Mouse (Mus musculus): ENCODE data around the gene Mrpl14.

The Mrpl14 gene

DNA sequence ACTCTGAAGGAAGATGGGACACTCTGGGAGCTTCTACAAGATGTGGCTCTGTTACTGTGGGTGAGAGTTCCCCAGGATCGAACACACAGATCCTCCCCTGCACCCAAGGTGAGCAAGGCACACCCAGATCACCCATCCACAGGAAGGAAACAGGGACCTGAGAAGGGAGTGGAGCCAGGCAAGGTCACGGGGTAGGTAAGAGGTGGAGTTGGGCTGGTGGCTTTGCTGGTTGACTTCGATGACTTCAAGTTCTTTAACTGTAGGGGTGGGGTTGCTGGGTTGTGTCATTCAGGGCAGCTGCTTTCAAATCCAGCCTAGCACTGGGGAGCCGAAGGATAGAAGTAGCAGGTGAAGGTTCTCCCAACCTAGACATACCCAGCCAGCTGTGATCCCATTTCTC is 3.3 kb upstream of the Mrpl14 start:
- in situ Hi-C loops (cut with MboI; ENCODE audit: low pct_unique_long_range_greater_than_20kb in 1 of 2, low sequenced_read_pairs in 2 of 2, unreplicated experiment in 1 of 2), result no loop called here

DNA sequence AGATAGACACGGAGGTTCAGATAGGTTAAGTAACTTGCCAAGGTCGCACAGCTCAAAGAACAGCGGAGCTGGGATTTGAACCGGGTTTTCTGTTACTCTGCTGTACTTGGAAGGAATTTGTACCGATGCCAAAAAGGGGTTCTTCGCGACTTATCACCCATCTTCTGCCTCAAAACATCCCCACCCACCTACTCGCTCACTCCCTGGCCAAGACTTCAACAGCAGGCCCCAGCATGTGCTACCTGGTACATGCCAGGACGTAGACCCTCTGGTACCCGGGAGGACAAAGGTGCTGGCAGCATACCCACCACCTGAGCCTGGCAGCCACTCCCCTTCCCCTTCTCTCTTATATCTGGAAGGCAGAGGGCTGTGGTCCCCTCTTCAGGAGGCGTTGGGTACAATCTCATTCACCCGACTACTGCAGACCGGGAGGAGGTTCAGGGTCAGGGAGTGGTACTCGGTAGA is 1.4 kb upstream of the Mrpl14 start:
- in situ Hi-C loops (cut with MboI; ENCODE audit: low pct_unique_long_range_greater_than_20kb in 1 of 2, low sequenced_read_pairs in 2 of 2, unreplicated experiment in 1 of 2), result no loop called here

DNA sequence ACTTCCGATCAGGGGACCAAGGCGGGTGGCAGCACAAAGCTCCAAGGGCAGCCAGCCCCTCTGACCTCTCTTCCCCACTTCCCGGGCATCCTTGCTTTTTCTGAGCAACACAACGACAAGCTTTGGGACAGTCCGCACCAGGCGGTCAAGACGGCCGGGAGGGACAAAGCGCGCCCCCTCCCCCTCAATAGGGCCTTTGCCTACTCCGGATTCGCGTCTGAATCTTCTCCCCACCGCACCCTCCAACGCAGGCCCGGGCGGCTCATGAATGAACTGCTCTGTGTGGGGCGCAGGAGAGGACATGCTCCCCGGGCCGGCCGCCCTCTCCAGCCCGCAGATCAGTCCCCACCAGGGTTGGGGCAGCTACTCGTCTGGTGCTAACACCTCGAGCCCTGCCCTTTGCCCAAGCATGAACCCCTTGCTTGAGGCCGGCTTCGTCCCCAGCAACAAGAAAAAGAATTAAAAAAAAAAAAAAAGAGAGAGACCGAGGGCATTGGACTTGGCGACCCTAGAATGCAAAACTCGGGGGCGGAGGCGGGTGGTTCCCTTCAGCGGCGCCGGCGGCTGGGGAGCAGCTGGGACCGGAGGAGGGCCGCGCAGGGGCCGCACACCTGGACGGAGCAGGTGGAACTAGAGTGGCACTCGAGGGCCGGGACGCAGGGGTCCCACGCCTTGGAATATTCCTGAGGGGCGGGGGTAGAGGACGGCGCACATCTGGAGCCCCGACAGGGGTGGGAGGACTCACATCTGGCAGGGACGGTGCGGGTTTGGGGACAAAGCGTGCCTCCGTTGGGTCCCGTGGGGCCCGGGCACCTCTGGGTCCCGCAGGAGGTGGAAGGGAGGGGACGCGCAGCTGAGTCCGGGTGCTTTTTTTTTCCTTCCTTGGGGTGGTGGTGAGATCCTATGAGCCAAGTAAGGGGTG is 690 bp upstream of the Mrpl14 start:
- in situ Hi-C loops (cut with MboI; ENCODE audit: low pct_unique_long_range_greater_than_20kb in 1 of 2, low sequenced_read_pairs in 2 of 2, unreplicated experiment in 1 of 2), result no loop called here

DNA sequence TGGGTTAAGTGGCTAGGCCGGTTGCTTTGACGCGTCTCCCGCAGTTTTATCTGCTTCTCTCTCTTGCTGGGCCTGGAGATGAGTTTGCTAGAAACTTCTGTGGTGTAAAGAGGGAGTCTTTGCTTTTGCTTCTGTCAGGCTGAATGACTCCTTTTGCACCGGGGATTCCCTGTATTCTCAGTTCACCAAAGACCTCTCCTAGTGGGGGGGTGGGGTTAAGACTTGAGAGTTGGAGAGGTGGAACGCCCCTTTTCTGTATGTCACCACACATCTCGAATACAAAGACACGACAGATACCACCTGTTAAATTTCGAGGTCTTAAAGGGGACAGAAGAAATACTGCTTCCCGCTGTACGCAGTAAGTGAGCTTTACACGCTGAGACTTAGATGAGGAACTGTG is 594 bp downstream of the Mrpl14 start, which contains the start of gene Tmem63b:
Tmem63b (minus strand) TSS at position 190 of the 400 bp plus-strand sequence.
- in situ Hi-C loops (cut with MboI; ENCODE audit: low pct_unique_long_range_greater_than_20kb in 1 of 2, low sequenced_read_pairs in 2 of 2, unreplicated experiment in 1 of 2), result no loop called here

DNA sequence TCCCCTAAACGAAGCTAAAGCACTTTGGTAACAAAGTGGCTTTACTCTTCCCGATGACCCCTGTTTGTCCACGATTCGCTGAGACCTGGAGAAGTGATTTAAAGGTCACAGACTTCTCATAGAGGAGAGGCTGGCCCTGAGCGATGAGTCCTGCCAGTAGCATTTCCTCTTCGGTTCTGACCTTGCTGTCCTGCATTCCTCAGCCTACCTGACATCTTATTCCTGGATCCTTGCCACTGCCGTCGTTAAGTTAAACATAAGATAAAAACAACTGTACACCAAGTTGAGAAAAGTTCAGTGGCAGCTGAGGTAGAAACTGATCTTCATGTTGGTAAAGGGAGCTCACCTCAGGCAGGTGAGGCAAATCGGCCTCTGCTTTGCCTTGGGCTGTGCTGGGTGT is 3.0 kb downstream of the Mrpl14 start:
- in situ Hi-C loops (cut with MboI; ENCODE audit: low pct_unique_long_range_greater_than_20kb in 1 of 2, low sequenced_read_pairs in 2 of 2, unreplicated experiment in 1 of 2), result no loop called here

DNA sequence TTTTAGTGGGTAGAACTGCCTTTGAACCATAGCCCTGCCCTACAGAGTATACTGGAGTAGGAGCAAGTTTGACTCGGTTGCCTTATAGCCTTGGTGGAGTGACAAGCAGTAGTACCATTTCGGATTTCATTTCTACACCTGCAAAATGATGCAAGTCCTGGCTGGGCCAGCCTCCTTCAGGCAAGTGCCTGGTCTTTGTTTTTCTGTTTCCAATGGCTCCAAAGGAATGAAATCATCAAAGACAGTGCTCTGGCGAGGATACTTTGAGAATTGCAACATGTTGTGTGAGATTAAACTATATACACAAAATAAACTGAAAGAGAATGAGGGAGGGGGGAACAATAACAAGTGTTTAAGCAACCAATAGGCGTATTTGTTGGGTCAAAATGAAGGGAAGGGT is 3.9 kb downstream of the Mrpl14 start:
- in situ Hi-C loops (cut with MboI; ENCODE audit: low pct_unique_long_range_greater_than_20kb in 1 of 2, low sequenced_read_pairs in 2 of 2, unreplicated experiment in 1 of 2), result no loop called here

DNA sequence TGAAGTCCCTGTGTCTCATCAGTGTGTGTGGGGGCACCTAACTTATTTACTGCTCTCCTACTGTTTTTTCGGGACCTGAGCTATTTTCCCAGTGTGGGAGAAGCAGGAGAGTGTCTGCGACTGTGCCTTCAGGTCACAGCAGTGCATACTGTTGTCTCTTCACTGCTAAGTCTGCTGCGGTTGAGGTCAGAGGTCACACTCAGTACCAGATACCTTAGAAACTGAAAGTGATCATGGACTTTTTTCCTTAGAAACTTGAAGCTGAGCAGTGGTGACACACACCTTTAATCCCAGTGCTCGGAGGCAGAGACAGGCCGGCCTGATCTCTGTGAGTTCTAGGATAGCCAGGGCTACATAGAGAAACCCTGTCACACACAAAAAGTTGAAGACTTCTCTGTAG is 6.0 kb downstream of the Mrpl14 start:
- in situ Hi-C loops (cut with MboI; ENCODE audit: low pct_unique_long_range_greater_than_20kb in 1 of 2, low sequenced_read_pairs in 2 of 2, unreplicated experiment in 1 of 2), result no loop called here

DNA sequence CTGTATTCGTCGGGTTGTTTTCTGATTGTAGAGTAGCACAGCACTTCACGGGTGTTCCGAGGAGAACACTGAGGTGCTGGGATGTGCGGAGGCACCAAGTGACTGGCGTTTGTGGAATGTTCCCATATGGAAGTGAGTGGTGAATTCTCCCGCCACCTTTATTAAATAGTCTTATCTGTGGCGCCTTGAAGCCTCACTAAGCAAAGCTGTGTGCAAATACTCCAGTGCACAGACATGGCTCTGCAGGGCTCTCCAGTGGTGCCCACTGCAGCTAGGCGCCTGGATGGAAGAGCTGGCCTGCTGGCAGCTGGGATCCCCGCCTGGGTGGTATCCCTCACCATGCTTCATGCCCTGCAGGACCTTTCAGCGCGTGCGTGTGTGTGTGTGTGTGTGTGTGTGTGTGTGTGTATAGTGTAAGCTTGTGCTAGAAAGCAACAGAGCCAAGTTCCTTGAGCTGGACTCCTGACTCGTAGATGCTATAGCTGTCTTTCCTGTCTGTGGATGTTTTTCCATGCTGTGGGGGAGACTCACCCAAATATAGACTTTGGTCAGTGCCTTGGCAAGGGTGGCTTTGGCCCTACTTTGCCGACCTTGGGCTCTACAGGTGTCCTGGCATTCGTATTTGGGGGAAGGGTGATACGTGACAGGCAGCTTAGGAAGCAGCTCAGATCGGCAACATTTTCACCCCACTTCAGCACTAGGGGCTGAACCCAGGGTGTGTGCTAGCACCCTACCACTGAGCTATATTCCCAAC is 7.9 kb downstream of the Mrpl14 start:
- in situ Hi-C loops (cut with MboI; ENCODE audit: low pct_unique_long_range_greater_than_20kb in 1 of 2, low sequenced_read_pairs in 2 of 2, unreplicated experiment in 1 of 2), result no loop called here

DNA sequence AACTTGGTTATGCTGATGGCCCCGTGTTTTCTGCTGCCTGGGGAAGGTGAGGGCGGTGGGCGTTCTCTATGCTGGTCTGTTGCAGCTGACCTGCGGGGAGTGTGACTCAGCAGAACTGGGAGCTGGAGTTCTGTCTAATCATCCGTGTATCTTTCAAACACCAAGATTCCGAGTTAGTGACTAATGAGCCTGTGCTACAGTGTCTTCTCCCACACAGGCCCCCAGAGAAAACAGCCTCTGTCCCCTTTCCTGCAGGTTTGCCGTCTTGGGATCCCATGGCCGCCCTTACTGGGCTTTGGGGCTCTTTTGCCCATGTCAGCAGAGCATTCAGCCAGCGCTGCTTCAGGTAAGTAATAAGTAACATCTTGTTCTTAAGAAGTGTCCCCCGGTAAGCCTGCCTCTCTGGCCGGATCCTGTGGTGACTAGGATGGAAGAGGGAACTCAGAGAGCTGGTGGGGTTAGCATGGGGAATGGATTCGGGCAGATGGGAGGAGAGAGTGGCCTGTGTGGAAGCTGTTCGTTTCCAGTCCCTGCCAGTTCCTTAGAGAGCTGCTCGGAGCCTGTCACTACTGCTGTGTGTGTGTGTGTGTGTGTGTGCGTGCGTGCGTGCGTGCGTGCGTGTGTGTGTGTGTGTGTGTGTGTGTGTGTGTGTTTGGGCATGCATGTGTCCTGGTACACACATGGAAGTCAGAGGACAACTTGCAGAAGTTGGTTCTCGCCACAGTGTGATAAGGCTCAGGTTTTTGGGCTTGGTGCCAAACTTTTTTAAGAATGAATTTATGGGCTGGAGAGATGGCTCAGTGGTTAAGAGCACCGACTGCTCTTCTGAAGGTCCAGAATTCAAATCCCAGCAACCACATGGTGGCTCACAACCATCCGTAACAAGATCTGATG is 9.4 kb downstream of the Mrpl14 start:
- in situ Hi-C loops (cut with MboI; ENCODE audit: low pct_unique_long_range_greater_than_20kb in 1 of 2, low sequenced_read_pairs in 2 of 2, unreplicated experiment in 1 of 2), result no loop called here

DNA sequence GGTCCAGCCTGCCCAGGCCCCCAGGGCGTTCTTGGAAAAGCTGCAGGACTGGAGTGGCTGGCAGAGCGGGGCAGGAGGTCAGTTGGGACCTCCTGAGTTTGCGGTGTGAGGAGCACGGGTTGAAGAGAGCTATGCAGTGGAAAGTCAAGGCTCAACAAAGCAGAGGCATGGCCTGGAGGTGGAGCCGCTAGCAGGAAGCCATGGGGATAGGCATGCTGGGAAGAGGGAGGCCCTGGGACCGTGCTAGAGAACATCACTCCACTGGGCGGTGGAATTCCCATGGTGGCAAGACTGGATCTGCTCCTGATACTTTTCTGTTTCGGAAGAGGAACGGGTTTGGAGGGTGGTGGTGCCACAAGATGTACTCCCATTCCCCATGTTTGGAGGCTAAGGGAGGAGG is 10.9 kb downstream of the Mrpl14 start:
- in situ Hi-C loops (cut with MboI; ENCODE audit: low pct_unique_long_range_greater_than_20kb in 1 of 2, low sequenced_read_pairs in 2 of 2, unreplicated experiment in 1 of 2), result no loop called here

DNA sequence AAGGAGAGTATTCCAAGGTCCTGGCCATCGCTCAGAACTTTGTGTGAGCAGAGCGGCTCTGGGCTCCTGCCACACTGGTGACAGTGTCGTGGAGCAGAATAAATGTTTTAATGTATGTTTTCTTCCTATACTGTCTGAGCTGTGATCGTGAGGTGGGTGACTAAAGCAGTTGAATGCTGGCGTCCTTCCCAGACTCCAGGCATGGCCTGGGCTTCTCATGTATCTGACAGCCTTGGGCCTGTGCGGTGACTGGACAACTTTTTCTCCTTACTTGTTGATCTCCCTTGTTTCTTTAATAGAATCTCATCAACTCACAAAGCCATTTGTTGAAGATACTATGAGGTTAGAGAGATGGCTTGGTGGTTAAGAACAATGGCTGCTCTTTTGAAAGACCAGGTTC is 12.2 kb downstream of the Mrpl14 start:
- in situ Hi-C loops (cut with MboI; ENCODE audit: low pct_unique_long_range_greater_than_20kb in 1 of 2, low sequenced_read_pairs in 2 of 2, unreplicated experiment in 1 of 2), result no loop called here

DNA sequence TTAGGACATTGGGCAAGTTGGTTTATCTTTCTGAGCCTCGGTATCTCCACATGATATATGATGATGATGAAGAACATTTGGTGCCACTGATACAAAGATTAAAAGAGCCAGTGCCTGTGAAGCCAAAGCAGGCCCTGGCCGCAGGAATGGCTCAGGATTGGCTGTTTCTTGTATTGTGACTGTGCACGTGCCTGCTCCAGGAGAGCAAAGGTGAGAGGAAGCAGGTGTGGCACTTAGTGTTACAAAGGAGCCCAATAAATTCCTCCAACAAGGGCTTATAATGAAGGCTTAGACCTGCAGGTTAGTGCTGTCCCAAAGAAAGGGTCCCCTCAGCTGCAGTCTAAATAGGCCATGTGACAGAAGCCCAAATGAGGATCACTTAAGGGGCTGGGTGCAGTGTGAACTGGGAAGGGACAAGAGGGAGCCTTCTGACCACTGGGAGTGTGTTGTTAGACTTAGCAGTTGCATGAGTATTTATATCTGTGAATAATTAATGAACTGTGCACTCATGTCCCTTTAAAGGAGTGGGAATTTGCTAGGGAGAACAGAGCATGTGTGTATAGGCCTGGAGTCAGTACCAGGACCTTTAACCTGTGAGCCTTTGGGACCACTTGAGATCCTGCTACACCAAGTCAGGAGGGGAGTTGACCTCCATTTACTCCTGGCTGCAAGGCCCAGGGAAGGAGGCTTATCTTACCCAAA is 13.1 kb downstream of the Mrpl14 start:
- in situ Hi-C loops (cut with MboI; ENCODE audit: low pct_unique_long_range_greater_than_20kb in 1 of 2, low sequenced_read_pairs in 2 of 2, unreplicated experiment in 1 of 2), result no loop called here

DNA sequence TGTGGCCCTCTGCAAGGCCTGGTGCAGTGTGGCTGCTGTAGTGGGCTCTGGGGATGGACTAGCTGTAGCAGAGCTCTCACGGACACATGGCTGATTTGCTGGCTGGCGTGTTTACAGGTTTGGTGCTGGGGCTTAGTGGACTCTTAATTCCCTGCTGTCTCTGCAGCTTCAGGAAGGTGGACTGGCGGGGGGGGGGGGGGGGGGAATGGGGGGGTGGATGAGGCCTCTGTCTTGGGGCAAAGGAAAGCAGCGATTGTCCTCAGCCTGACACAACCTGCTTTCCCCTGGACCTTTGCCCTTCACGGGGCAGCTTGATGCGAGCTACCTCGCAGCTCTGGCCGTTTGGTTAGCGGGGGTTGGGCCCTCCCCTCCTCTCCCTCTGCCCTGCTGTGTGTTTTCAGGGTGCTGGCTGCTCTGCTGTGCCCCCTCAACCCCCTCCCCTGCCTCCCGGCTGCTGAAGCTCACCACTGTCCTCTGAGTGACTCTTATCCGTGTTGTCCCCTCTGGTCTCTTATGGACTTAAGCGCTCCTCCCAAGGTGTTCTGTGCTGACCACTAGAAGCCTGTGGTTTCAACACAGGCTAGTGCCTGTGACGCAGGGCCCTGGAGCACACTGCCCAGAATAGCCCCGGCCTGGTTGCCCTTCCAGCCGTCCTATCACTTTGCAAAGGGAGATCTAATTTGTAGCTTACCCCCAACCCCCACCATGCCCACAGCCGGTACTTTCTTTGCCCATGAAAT is 14.5 kb downstream of the Mrpl14 start:
- in situ Hi-C loops (cut with MboI; ENCODE audit: low pct_unique_long_range_greater_than_20kb in 1 of 2, low sequenced_read_pairs in 2 of 2, unreplicated experiment in 1 of 2), result no loop called here

DNA sequence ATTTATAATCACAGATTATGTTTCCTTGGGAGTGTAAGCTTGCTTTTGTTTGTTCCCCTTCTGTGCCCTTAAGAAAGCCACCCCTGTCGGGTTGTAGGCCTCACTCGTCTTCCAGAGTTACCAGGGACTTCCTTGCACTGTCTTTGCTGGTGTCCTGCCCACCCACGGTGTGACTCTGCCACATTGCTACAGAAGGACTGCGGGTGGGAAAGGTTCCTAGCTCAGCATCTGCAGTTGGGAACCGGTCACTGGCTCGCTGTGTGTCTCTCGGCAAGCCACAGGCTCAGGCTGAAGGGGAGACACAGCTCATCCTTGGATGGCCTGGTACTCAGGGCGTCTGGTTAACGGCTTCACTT is 15.1 kb downstream of the Mrpl14 start:
- in situ Hi-C loops (cut with MboI; ENCODE audit: low pct_unique_long_range_greater_than_20kb in 1 of 2, low sequenced_read_pairs in 2 of 2, unreplicated experiment in 1 of 2), result no loop called here

DNA sequence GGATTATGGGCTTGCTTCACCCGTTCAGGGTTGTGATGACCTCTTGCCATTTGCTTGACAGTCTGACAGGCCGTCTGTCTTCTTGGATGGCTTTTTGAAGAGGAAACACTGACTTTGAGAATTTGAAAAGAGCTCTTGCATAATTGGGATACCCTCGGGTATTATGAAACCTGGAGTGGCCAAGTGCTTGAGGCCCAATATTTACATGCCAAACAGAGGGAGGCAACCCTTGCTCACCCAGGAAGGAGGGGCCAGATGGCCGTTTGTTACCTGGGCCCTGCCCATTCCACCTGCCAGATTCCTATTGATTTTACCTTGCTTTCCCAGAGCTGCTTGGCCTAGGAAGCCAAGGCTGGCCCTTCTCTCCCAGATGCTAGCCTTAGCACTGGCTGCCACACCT is 16.1 kb downstream of the Mrpl14 start:
- in situ Hi-C loops (cut with MboI; ENCODE audit: low pct_unique_long_range_greater_than_20kb in 1 of 2, low sequenced_read_pairs in 2 of 2, unreplicated experiment in 1 of 2), result no loop called here

DNA sequence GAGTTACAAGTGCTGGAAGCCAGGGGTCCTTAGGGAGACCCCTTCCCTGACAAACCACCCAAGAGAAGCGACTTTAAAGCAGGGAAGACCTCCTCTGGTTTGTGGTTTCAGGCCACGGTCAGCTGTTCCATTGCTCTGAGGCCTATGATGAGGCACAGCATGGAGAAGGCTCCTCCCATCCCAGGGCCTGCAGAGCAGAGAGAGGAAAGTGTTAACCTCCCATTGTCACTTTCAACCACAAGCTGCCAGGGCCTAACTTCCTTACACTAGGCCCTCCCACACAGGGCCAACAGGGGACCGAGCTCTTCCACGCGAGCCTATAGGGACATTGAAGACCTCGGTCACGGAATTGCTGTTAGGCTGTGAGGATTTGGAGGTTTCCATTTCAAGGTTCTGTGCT is 17.1 kb downstream of the Mrpl14 start:
- in situ Hi-C loops (cut with MboI; ENCODE audit: low pct_unique_long_range_greater_than_20kb in 1 of 2, low sequenced_read_pairs in 2 of 2, unreplicated experiment in 1 of 2), result no loop called here

DNA sequence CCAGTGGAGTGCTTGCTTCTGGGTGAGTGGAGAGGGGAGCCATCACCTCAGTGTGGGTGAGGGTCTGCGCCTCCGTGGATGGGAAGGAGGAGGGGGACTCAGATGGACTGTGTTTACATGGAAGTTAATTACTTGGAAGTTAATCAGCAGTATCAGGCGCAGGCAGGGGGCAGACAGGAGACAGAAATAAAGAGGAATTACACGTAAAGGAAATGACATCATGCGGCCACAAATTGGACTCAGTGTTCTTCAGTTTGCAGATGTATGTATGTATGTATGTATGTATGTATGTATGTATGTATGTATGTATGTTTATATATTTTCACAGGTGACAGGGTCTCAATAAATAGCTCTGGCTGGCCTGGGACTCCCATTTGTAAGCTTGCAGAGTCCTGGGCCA is 20.7 kb downstream of the Mrpl14 start:
- in situ Hi-C loops (cut with MboI; ENCODE audit: low pct_unique_long_range_greater_than_20kb in 1 of 2, low sequenced_read_pairs in 2 of 2, unreplicated experiment in 1 of 2), result no loop called here

DNA sequence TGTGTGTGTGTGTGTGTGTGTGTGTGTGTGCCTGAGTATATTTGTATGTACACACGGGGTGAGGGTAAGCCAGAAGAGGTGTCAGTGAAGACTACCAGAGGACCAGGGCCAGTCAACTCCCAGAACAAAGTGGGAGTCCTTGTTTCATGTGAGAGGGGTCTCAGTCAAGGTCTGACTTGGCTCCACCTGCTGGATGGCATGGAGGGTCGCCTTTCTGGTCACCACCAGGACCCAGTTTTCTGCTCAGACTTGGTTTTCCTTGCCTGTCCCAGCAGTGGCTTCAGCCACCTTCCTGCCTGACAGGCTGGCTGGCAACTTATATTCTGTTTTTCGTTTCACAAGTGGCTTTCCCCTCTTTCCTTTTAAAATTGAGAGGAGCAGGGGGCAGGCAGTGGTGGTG is 21.3 kb downstream of the Mrpl14 start:
- in situ Hi-C loops (cut with MboI; ENCODE audit: low pct_unique_long_range_greater_than_20kb in 1 of 2, low sequenced_read_pairs in 2 of 2, unreplicated experiment in 1 of 2), result no loop called here
